Mouse (Mus musculus) heart, adult 2 months (tissue): ENCODE measurements around the gene Dzip1.

Experiments used
- CTCF ChIP-seq: fragments of 200-600 bp; IDR thresholded peaks from 2 replicates; pipeline ENCODE4 v1.8.1; 2022; ENCODE audit warnings: antibody characterized with exemption, mild to moderate bottlenecking, moderate library complexity
- EP300 ChIP-seq: fragments of 200-500 bp; IDR thresholded peaks from 2 replicates; pipeline ENCODE4 v1.6.1; 2011; ENCODE audit warnings: low read depth, low read length, control low read depth; ENCODE audit not compliant: insufficient read depth
- POLR2A ChIP-seq: fragments of 200-500 bp; IDR thresholded peaks from 2 replicates; pipeline ENCODE4 v1.6.1; 2011; ENCODE audit warnings: mild to moderate bottlenecking, low read depth, low read length, control low read depth; ENCODE audit not compliant: insufficient read depth

- TF ChIP-seq CTCF (no peak), EP300 (0 out of 2 replicates have a peak, but pooled peaks have one; percentile 15), POLR2A (0 out of 2 replicates have a peak, but pooled peaks have one; percentile 10)
Observed at GRCm38 (mm10) chr14:118938551-118938950, 13.3 kb upstream of the Dzip1 start.
